Comparison of ENCODE assay signal across 8 mouse cellular contexts in genomic region chr5:124240841-124241685, GRCm38 (mm10). TPM values are rescaled to one million over a fixed set of nuclear protein-coding genes. Genes with fewer than 3 reads are reported as not detected.
DNase-seq lines count a peak whose midpoint lies in the region; ATAC-seq and TF ChIP-seq lines count a peak whose summit lies in the region.

No protein-coding gene starts in this region.

- no peaks in the 10 kb centered on the region for H3K27me3 ChIP-seq in intestine, embryonic 14.5 days (replicated peaks; ENCODE audit: control insufficient read depth, insufficient read depth, low read length)
- H3K27me3 ChIP-seq in intestine, postnatal 0 days (replicated peaks; ENCODE audit: control insufficient read depth, insufficient read depth, low read length) = no peaks in the 10 kb centered on the region
- no peaks in the 10 kb centered on the region for H3K27me3 ChIP-seq in forebrain, embryonic 11.5 days (ENCODE audit: control insufficient read depth, insufficient read depth, low read length)
- no peaks in the 10 kb centered on the region for H3K27me3 ChIP-seq in neural tube, embryonic 14.5 days (ENCODE audit: control insufficient read depth, insufficient read depth, low read length)

- H3K36me3 ChIP-seq in intestine, embryonic 14.5 days (ENCODE audit: control insufficient read depth, insufficient read depth, low read length) = peaks cover 11% of the 10 kb centered on the region; the same call in 1 of the 2 replicates
- 0 out of 2 replicates have a peak, but pooled peaks cover 3% of the 10 kb centered on the region for H3K36me3 ChIP-seq in intestine, postnatal 0 days (ENCODE audit: control insufficient read depth, insufficient read depth)
- H3K36me3 ChIP-seq in forebrain, embryonic 11.5 days (ENCODE audit: control insufficient read depth, insufficient read depth, low read length) = no peaks in the 10 kb centered on the region
- H3K36me3 ChIP-seq in neural tube, embryonic 14.5 days (ENCODE audit: control insufficient read depth, insufficient read depth, low read length) = no peaks in the 10 kb centered on the region

- H3K27ac ChIP-seq in intestine, embryonic 14.5 days (ENCODE audit: low read depth) = no peak overlapping the region
- H3K27ac ChIP-seq in intestine, postnatal 0 days (ENCODE audit: low read depth, low read length) = no peak overlapping the region
- no peak overlapping the region for H3K27ac ChIP-seq in forebrain, embryonic 11.5 days (ENCODE audit: low read depth, low read length)
- H3K27ac ChIP-seq in neural tube, embryonic 14.5 days (ENCODE audit: low read depth, low read length) = peak overlapping the region; percentile 73

- ATAC-seq in intestine, embryonic 14.5 days (replicated peaks; ENCODE audit: low FRiP score, low TSS enrichment, low read depth) = no peak
- ATAC-seq in intestine, postnatal 0 days = no peak
- ATAC-seq in forebrain, embryonic 11.5 days (replicated peaks; ENCODE audit: low FRiP score) = peak; percentile 60
- ATAC-seq in neural tube, embryonic 14.5 days (ENCODE audit: low read depth) = peak; percentile 65; the same call in 1 of the 2 replicates

- 32% methylated on average over 22 of the region's 22 CpGs for WGBS in intestine, embryonic 14.5 days
- 52% methylated on average over 22 of the region's 22 CpGs for WGBS in intestine, postnatal 0 days
- WGBS in forebrain, embryonic 11.5 days = 39% methylated on average over 22 of the region's 22 CpGs
- 21% methylated on average over 22 of the region's 22 CpGs for WGBS in neural tube, embryonic 14.5 days

- no peak overlapping the region for H3K4me3 ChIP-seq in intestine, embryonic 14.5 days (ENCODE audit: low read depth, low read length)
- H3K4me3 ChIP-seq in intestine, postnatal 0 days (ENCODE audit: low read depth, low read length) = no peak overlapping the region
- H3K4me3 ChIP-seq in forebrain, embryonic 11.5 days (ENCODE audit: low read depth, low read length) = no peak overlapping the region
- H3K4me3 ChIP-seq in neural tube, embryonic 14.5 days (ENCODE audit: low read depth, low read length) = no peak overlapping the region

- no peaks in the 10 kb centered on the region for H3K9me3 ChIP-seq in intestine, embryonic 14.5 days (ENCODE audit: control insufficient read depth, low read length)
- H3K9me3 ChIP-seq in intestine, postnatal 0 days (ENCODE audit: control insufficient read depth) = no peaks in the 10 kb centered on the region
- no peaks in the 10 kb centered on the region for H3K9me3 ChIP-seq in forebrain, embryonic 11.5 days (ENCODE audit: control insufficient read depth, low read length)
- no peaks in the 10 kb centered on the region for H3K9me3 ChIP-seq in neural tube, embryonic 14.5 days (ENCODE audit: control insufficient read depth, low read length)

- peaks cover 13% of the 10 kb centered on the region for H3K4me1 ChIP-seq in intestine, embryonic 14.5 days (replicated peaks; ENCODE audit: control insufficient read depth, insufficient read depth, low read length)
- no peaks in the 10 kb centered on the region; the same call in 1 of the 2 replicates for H3K4me1 ChIP-seq in intestine, postnatal 0 days (replicated peaks; ENCODE audit: control insufficient read depth, insufficient read depth, low read length)
- peaks cover 9% of the 10 kb centered on the region for H3K4me1 ChIP-seq in forebrain, embryonic 11.5 days (replicated peaks; ENCODE audit: control insufficient read depth, insufficient read depth, low read length)
- peaks cover 21% of the 10 kb centered on the region for H3K4me1 ChIP-seq in neural tube, embryonic 14.5 days (ENCODE audit: control insufficient read depth, insufficient read depth, low read length)

- DNase-seq in intestine, embryonic 14.5 days (ENCODE audit: low spot score) = no peak
- peak; percentile 69 for DNase-seq in forebrain, embryonic 11.5 days (ENCODE audit: low spot score)
- DNase-seq in kidney, adult 9 months = peak; percentile 58
- no peak for DNase-seq in thymus, postnatal 14 days
- DNase-seq in gastrocnemius, postnatal 25 days = no peak
- DNase-seq in cerebellum, adult 11 months = no peak

- peak overlapping the region; percentile 6; the same call in 1 of the 2 replicates for H3K4me2 ChIP-seq in intestine, embryonic 14.5 days (ENCODE audit: low read length)
- no peak overlapping the region for H3K4me2 ChIP-seq in intestine, postnatal 0 days (replicated peaks; ENCODE audit: low read depth)
- H3K4me2 ChIP-seq in forebrain, embryonic 11.5 days (ENCODE audit: low read depth, low read length, severe bottlenecking) = no peak overlapping the region
- H3K4me2 ChIP-seq in neural tube, embryonic 14.5 days (ENCODE audit: low read depth, low read length) = peak overlapping the region; percentile 22

- no peak for TF ChIP-seq CTCF in intestine, postnatal 0 days (IDR thresholded peaks at IDR 0.05; ENCODE audit: low read depth)

- H3K9ac ChIP-seq in intestine, embryonic 14.5 days (ENCODE audit: low read length) = no peak overlapping the region
- no peak overlapping the region for H3K9ac ChIP-seq in intestine, postnatal 0 days (ENCODE audit: low read depth, low read length)
- H3K9ac ChIP-seq in forebrain, embryonic 11.5 days (ENCODE audit: low read length) = no peak overlapping the region
- H3K9ac ChIP-seq in neural tube, embryonic 14.5 days (replicated peaks; ENCODE audit: low read depth, low read length) = peak overlapping the region; percentile 11; the same call in 1 of the 2 replicates

RNA-seq across cellular contexts. Expression of gene Pitpnm2, which starts 8.5 kb away (rescaled TPM):
- polyA plus RNA-seq in intestine, embryonic 14.5 days (2014; fragmentation: Nextera tagmentation; extraction: Ambion mirVana) = 6.2 and 6.7 TPM in 2 replicates
- polyA plus RNA-seq in intestine, postnatal 0 days (2015; fragmentation: Nextera tagmentation; extraction: Ambion mirVana) = 1.5 and 1.9 TPM in 2 replicates
- 6.8 and 7.1 TPM in 2 replicates for polyA plus RNA-seq in forebrain, embryonic 11.5 days (2014; fragmentation: Nextera tagmentation; extraction: Ambion mirVana)
- polyA plus RNA-seq in neural tube, embryonic 14.5 days (2014; fragmentation: Nextera tagmentation; extraction: Ambion mirVana) = 14.3 and 15.2 TPM in 2 replicates
- 10 to 100 TPM; 16.7 to 17.6 TPM for total RNA-seq in gastrocnemius, postnatal 25 days (2021)

Comparison
In these comparisons a context has a peak if more than half of its experiments do, and no peak if none do; other contexts are left out.
1. H3K4me2 ChIP-seq: peak in intestine, embryonic 14.5 days (single experiment) and neural tube, embryonic 14.5 days (single experiment); none in intestine, postnatal 0 days (single experiment) and forebrain, embryonic 11.5 days (single experiment).
2. ATAC-seq: peak in forebrain, embryonic 11.5 days (single experiment) and neural tube, embryonic 14.5 days (single experiment); none in intestine, embryonic 14.5 days (single experiment) and intestine, postnatal 0 days (single experiment).
3. DNase-seq: peak in forebrain, embryonic 11.5 days (single experiment) and kidney, adult 9 months (single experiment); none in intestine, embryonic 14.5 days (single experiment), thymus, postnatal 14 days (single experiment), gastrocnemius, postnatal 25 days (single experiment) and cerebellum, adult 11 months (single experiment).